Mouse (Mus musculus) large intestine, adult 2 months (tissue): ENCODE measurements around the gene Fbxo34. TPM values are rescaled to one million over a fixed set of nuclear protein-coding genes. Genes with fewer than 3 reads are reported as not detected.
"Not testable (repeated sequence)": the region's sequence is repeated elsewhere in the genome, so short reads cannot be mapped to it uniquely, and the experiment has no call there.

Source experiments
- DNase-seq: peaks from one replicate; pipeline ENCODE4 v3.0.0-alpha.2; 2012; ENCODE audit warnings: low read depth, low spot score
- WGBS: fragments of 180-500 bp; shearing (Covaris S2); methylation state at CpG from one replicate; pipeline ENCODE4 v1.1.7; 2018; 5-methylcytosine and 5-hydroxymethylcytosine counted together
- polyA plus RNA-seq: library from polyadenylated mRNA; depleted of rRNA; stranded (reverse); fragments of >200 nt; gene quantifications from 2 replicates; pipeline ENCODE4 v1.2.3, GENCODE M21; 2012; rRNA removed

The Fbxo34 gene
- polyA plus RNA-seq, 1 experiment: 16.6 TPM

- no peak for DNase-seq
- 69% methylated on average over 3 of the region's 3 CpGs for WGBS
Observed at GRCm38 (mm10) chr14:47542283-47542682, 92.1 kb downstream of the Fbxo34 start.

- no peak for DNase-seq
- 88% methylated on average over 5 of the region's 5 CpGs for WGBS
Observed at GRCm38 (mm10) chr14:47544286-47544685, 94.1 kb downstream of the Fbxo34 start.

- DNase-seq: no peak
- WGBS: 92% methylated on average over 4 of the region's 4 CpGs
Observed at GRCm38 (mm10) chr14:47544877-47545276, 94.7 kb downstream of the Fbxo34 start.

- WGBS: 93% methylated on average over 6 of the region's 6 CpGs
- DNase-seq: no peak
Observed at GRCm38 (mm10) chr14:47551668-47552067, 101.4 kb downstream of the Fbxo34 start.

GRCm38 (mm10) chr14:47553380-47553779 lies 103.2 kb downstream of the Fbxo34 start:
- no peak for DNase-seq
- WGBS: 94% methylated on average over 2 of the region's 2 CpGs

GRCm38 (mm10) chr14:47554236-47554635 lies 104.0 kb downstream of the Fbxo34 start:
- no peak for DNase-seq
- 27% methylated on average over 4 of the region's 4 CpGs for WGBS

GRCm38 (mm10) chr14:47555225-47555624 lies 105.0 kb downstream of the Fbxo34 start:
- DNase-seq: no peak
- WGBS: 96% methylated on average over 5 of the region's 5 CpGs

- no peak for DNase-seq
- 85% methylated on average over 2 of the region's 2 CpGs for WGBS
Observed at GRCm38 (mm10) chr14:47560714-47561113, 110.5 kb downstream of the Fbxo34 start.

- no peak for DNase-seq
- WGBS: 93% methylated on average over 1 of the region's 1 CpGs
Observed at GRCm38 (mm10) chr14:47562530-47562929, 112.3 kb downstream of the Fbxo34 start.

GRCm38 (mm10) chr14:47563106-47563505 lies 112.9 kb downstream of the Fbxo34 start:
- no peak for DNase-seq
- 70% methylated on average over 4 of the region's 4 CpGs for WGBS

GRCm38 (mm10) chr14:47567962-47568652 lies 117.9 kb downstream of the Fbxo34 start:
- DNase-seq: peak; percentile 93
- under 1% methylated on average over 46 of the region's 46 CpGs for WGBS

- not testable (repeated sequence) for DNase-seq
- WGBS: 93% methylated on average over 11 of the region's 11 CpGs
Observed at GRCm38 (mm10) chr14:47570549-47570948, 120.3 kb downstream of the Fbxo34 start, which contains the start of gene Atg14. TSS of gene Atg14 (minus strand) at chr14:47570649.

GRCm38 (mm10) chr14:47572707-47573106 lies 122.5 kb downstream of the Fbxo34 start:
- 41% methylated on average over 4 of the region's 4 CpGs for WGBS
- no peak for DNase-seq

- WGBS: 68% methylated on average over 11 of the region's 11 CpGs
- no peak for DNase-seq
Observed at GRCm38 (mm10) chr14:47574721-47575120, 124.5 kb downstream of the Fbxo34 start.

- WGBS: 20% methylated on average over 4 of the region's 4 CpGs
- peak; percentile 85 for DNase-seq
Observed at GRCm38 (mm10) chr14:47576687-47577086, 126.5 kb downstream of the Fbxo34 start.

- no peak for DNase-seq
- WGBS: 34% methylated on average over 2 of the region's 2 CpGs
Observed at GRCm38 (mm10) chr14:47578086-47578485, 127.9 kb downstream of the Fbxo34 start.

GRCm38 (mm10) chr14:47581280-47581679 lies 131.1 kb downstream of the Fbxo34 start:
- 25% methylated on average over 1 of the region's 1 CpGs for whole genome bisulfite sequencing
- DNase-seq: no peak

Other genes starting within 250 kb of the Fbxo34 start
- gene Wdhd1, start 173.6 kb upstream of the Fbxo34 start, polyA plus RNA-seq: 3.3 and 4.6 TPM in 2 replicates
- 3.2 and 6.0 TPM in 2 replicates for gene Socs4, start 173.5 kb upstream of the Fbxo34 start, polyA plus RNA-seq
- 33.5 and 61.4 TPM in 2 replicates for gene Mapk1ip1l, start 152.2 kb upstream of the Fbxo34 start, polyA plus RNA-seq
- 537 and 642 TPM in 2 replicates for gene Lgals3, start 82.7 kb upstream of the Fbxo34 start, polyA plus RNA-seq
- gene Dlgap5, start 32.0 kb upstream of the Fbxo34 start, polyA plus RNA-seq: 4.8 and 5.0 TPM in 2 replicates
- 5.5 and 6.8 TPM in 2 replicates for gene Atg14, start 120.2 kb downstream of the Fbxo34 start, polyA plus RNA-seq
- gene Ktn1, start 198.0 kb downstream of the Fbxo34 start, polyA plus RNA-seq: 2.6 and 3.9 TPM in 2 replicates